Mouse (Mus musculus) retina, embryonic 14.5 days (tissue): ENCODE measurements at regions not wholly inside any gene's neighbourhood (a gene's known extent, or its start where the extent isn't known, plus 50 kb on each side); places are given as distances from the start of the nearest gene placed in this dataset.

ENCODE experiments used
- DNase-seq: peaks from one replicate; pipeline ENCODE4 v3.0.0-alpha.2; 2015; ENCODE audit warnings: low spot score

GRCm38 (mm10) chr15:97501420-97501819 lies 204.2 kb downstream of the Rpap3 start:
- no peak for DNase-seq

DNA sequence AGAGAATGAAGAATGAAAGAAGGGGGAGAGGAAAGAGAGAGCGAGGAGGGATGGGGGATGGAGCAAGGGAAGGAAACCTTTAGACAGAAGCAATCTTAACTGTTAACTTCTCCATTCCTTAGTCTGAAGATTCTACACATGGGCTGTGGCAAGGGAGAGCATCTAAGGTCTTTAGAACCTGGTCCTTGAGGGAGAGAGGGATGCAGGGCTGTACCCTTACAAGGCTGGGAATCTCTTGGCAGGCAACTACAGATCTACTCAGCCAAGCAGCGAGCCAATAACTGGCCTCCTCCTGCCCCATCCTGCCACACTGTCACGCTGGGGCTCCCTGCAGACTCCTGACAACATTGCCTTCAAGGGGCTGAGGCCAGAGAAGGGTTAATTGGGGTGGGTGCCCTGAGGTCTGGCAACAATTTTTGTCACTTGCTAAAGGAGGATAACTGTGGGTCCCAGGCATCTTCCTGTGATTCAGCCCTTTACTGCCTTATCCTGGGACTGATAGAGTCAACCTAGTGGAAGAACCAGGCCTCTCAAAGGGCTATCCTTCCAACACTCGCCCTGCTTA lies 205.7 kb downstream of the Rpap3 start:
- no peak for DNase-seq

- DNase-seq: no peak
These were observed 206.4 kb downstream of the Rpap3 start for GRCm38 (mm10) chr15:97499240-97499639.

DNA sequence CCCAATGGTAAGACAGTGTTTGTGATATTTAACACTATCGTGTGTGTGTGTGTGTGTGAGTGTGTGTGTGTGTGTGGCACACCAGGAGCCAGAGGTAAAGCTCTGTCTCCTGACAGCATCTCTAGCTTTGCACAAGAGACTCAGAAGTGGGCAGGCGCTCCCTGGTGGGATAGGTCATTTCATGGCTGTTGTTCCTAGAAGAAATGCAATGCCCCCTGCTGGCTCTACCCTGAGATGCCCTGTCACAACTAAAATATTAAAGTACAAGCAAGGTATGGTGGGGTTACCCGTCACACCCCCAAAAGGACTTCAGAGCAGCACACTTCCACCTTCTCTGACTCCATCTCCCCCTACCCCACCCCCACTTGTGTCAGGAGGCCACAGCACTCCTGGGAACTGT lies 207.2 kb downstream of the Rpap3 start:
- DNase-seq: no peak

- no peak for DNase-seq
These were observed 209.6 kb downstream of the Rpap3 start for GRCm38 (mm10) chr15:97496026-97496425.

- DNase-seq: no peak
These were observed 212.3 kb downstream of the Rpap3 start for GRCm38 (mm10) chr15:97493340-97493739.

DNA sequence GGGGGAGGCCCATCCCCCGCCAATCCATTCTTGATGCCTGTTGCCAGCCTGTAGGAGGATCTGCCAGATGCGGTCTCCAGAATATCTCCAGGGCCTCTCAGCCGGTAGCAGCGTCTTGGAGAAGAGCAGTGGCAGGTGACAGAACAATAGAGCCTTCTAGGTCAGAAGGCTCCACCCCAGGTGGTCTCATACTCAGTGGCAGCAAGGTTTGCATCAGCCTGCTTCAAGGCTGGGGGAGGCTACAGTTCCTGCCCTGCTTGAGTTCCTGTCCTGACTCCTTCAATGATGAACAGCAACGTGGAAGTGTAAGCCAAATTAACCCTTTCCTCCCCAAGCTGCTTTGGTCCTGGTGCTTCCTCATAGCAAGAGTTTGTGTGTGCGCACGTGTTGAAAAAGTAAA lies 213.8 kb downstream of the Rpap3 start:
- no peak for DNase-seq

DNA sequence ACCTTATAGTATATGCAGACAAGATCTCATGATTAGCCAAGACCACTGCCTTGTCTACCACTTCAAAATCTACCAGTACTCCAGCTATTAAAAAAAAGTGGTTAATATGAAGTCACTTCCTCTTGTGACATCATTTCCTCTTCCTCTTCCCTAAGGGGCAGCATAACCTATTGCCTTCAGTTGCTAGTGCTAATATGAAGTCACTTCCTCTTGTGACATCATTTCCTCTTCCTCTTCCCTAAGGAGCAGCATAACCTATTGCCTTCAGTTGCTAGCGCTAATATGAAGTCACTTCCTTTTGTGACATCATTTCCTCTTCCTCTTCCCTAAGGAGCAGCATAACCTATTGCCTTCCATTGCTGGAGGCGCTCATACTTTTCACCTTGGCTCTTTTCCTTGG lies 218.2 kb downstream of the Rpap3 start:
- DNase-seq: no peak

DNA sequence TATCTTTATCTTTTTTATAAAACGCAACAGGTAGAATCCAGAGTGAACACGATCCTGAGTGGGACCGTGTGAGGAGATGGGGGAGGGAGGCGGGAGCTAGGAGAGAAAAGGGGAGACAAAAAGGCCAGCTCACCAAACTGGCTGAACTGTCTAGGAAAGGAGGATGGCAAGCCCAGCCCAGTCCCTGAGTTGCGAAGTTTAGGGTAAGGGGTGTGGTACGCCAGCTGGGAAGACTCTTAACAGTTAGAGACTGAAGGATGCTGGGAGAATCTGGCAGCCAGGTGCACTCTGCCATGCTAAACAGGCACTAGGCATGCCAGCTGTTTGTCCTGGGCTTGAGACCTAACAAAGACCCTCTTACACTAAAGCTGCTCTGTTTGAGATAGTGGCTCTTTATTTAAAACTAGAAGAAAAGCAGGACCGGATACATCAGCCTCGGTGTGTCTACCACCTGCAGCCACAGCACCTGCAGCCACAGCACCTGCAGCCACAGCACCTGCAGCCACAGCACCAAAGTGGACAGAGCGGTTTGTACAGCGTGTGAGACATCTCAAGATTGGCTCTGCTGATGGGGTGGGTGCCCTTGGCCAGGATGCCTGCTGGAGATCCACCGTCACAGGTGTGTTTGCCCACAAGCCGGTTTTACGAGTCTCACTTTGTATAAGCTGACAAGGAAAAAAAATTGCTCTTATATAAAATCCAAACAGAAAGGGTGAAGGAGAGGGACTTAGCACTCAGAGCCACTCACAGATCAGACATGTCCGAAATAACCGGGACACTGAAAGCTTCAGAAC lies 225.1 kb upstream of the Amigo2 start:
- no peak for DNase-seq

- DNase-seq: no peak
These were observed 224.4 kb upstream of the Amigo2 start for GRCm38 (mm10) chr15:97471476-97471875.

- no peak for DNase-seq
These were observed 222.7 kb upstream of the Amigo2 start for GRCm38 (mm10) chr15:97469684-97470344.

DNA sequence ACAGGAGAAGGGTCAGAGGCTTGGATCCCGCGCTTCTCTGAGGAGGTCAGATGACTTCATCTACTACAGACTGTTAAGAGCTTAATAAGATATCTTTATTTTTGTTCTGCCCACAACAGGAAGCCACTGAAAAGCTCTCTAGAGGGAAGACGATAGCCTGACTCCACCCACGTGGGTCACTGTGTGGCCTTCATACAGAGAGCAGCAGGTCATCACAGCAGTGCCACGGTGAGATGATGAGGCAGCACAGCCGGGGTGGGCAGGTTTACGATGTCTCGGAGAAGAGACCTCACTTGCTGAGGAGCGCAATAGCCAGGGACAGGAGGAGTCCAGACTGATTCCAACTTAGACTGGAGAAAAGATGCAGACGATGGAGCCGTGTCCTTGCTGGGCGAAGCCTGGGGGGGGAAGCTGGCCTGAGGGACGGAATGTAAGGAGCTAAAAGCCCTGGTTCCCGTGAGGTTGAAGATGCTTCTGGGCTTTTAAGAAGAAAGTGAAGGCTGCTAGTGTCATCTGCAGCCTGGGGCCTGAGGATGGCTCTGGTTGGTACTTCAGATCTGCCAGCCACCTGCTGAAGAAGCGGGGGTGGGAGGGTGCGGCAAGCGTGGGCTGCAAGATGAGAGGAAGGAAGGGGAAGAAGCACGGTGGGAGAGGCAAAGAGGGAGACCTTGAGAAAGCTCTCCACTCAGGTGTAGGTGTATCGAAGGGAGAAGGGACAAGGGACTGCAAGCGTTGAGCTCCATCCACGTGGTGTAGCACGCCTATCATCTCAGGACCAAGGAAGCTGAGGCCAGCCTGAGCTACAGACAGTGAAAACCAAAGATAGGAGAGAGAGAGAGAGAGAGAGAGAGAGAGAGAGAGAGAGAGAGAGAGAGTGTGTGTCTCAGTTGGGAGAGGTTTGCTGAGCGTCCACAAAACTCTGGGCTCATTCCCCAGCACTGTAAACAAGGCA lies 221.9 kb upstream of the Amigo2 start:
- no peak for DNase-seq

GRCm38 (mm10) chr15:97467781-97468485 lies 220.8 kb upstream of the Amigo2 start:
- no peak for DNase-seq

- DNase-seq: no peak
These were observed 219.9 kb upstream of the Amigo2 start for GRCm38 (mm10) chr15:97466906-97467465.

GRCm38 (mm10) chr15:97466110-97466509 lies 219.0 kb upstream of the Amigo2 start:
- DNase-seq: no peak

GRCm38 (mm10) chr15:97465366-97465765 lies 218.3 kb upstream of the Amigo2 start:
- no peak for DNase-seq

GRCm38 (mm10) chr15:97464737-97465136 lies 217.7 kb upstream of the Amigo2 start:
- no peak for DNase-seq

DNA sequence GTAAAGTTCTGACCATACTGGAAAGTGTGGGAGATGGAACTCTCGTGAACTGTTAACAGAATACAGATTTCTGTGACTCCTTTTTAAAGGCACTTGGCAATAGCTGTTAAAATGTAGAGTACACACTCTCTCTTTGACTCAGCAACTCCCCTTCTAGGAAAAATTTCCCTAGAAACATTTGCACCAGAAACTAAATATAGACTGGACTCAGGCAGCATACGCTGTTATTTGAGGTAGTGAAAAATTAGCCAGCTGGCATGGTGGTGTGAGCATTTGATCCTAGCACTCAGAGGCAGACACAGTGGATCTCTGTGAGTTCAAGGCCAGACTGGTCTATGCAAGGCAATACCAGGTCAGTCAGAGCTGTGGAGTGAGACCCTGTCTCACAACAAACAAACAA lies 215.5 kb upstream of the Amigo2 start:
- no peak for DNase-seq

GRCm38 (mm10) chr15:97462006-97462405 lies 214.9 kb upstream of the Amigo2 start:
- no peak for DNase-seq

- DNase-seq: no peak
These were observed 214.0 kb upstream of the Amigo2 start for GRCm38 (mm10) chr15:97461060-97461459.

DNA sequence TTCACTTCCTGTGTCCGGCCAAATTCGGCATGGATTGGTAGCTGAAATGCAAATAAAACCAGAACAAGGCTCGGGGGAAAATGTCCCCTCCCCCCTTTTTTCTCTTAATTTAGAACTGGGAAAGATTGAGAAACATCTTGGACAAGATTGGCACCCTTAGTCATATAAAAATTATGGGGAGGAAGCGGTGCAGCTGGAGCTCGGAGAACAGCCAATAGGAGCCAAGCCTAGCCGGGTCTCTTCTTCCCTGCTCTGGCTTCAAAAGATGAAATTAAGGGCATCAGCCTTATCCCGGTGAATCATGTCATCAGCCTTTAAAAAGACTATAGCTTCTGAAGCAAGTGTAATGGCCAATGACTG lies 213.3 kb upstream of the Amigo2 start:
- no peak for DNase-seq
